Mouse (Mus musculus) G1E (cell line): ENCODE measurements around the gene Raly.

Source experiments
- CTCF ChIP-seq: IDR thresholded peaks from 2 replicates; pipeline ENCODE4 v1.5.1; 2012; ENCODE audit warnings: low read depth, low read length, inconsistent platforms, mixed read lengths
- GATA1 ChIP-seq: IDR thresholded peaks from 2 replicates; pipeline ENCODE4 v1.6.1; 2012; ENCODE audit warnings: borderline replicate concordance, low read length, inconsistent platforms, mixed read lengths
- GATA2 ChIP-seq: IDR thresholded peaks from 2 replicates; pipeline ENCODE4 v1.6.1; 2012; ENCODE audit warnings: low read depth, low read length, inconsistent platforms, borderline replicate concordance
- TAL1 ChIP-seq: conservative IDR thresholded peaks from 2 replicates; pipeline ENCODE4 v1.6.1; 2012; ENCODE audit warnings: low read depth, low read length, inconsistent platforms, mixed read lengths

- TF ChIP-seq GATA1: no peak
- no peak for TF ChIP-seq CTCF
- no peak for TF ChIP-seq TAL1
- no peak for TF ChIP-seq GATA2
Measured at GRCm38 (mm10) chr2:154810821-154811220, 19.9 kb downstream of the Raly start.
